Mouse (Mus musculus): ENCODE measurements around the gene Gm11146. TPM values are rescaled to one million over a fixed set of nuclear protein-coding genes. Genes with fewer than 3 reads are reported as not detected.

Gm11146 gene
- polyA plus RNA-seq (2014; fragmentation: Illumina TruSeq; extraction: RNeasy Lipid Tissue Mini Kit (QIAGEN cat#74804); ENCODE audit: low read depth, low replicate concordance): not detected

GRCm38 (mm10) chr16:77601994-77602393 is at the start of gene Gm11146:
Gene Gm11146, minus strand, starts transcription at chr16:77602094.

Data from sigmoid colon, adult 10 weeks (tissue).